Mouse (Mus musculus) brain, embryonic 18.5 days (tissue): ENCODE measurements at regions not wholly inside any gene's neighbourhood (a gene's known extent, or its start where the extent isn't known, plus 50 kb on each side); places are given as distances from the start of the nearest gene placed in this dataset.

Experiments
- DNase-seq: peaks from one replicate; pipeline ENCODE4 v3.0.0-alpha.2; 2012; ENCODE audit warnings: low read depth, low spot score

DNA sequence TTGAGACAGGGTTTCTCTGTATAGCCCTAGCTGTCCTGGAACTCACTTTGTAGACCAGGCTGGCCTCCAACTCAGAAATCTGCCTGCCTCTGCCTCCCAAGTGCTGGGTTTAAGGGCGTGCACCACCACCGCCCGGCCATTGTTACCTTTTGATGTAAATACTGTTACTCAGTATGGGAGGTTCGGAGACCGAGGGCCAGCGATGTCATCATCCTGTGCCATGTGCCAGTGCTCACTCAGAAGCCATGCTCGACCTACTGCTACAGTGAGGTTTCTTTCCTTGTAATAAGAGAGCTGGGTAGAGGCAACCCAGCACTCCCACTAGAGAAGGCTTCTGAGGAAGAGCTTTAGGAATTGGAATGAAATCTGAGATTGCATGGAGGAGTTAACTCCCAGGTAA, 191.6 kb upstream of the Tgfbr2 start:
- no peak for DNase-seq

DNA sequence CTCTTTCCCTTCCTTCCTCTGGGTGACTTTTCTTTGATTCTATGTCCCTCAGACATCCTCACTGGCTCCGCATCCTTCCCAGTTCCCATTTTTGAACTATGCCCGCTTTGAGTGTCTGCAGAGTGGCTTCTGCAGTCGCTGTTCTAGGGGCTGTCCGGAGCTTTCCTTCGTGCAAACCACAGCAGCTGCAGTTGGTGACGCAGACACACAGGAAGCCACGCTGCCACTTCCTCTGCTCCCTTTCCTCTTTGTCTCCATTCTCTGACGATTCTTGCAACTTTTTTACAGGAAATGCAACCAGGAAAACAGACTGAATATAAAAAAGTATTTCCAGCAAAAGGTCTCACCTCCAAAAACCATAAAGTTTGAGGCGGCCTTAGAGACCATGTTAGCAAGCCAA, 191.0 kb upstream of the Tgfbr2 start:
- DNase-seq, result no peak

DNA sequence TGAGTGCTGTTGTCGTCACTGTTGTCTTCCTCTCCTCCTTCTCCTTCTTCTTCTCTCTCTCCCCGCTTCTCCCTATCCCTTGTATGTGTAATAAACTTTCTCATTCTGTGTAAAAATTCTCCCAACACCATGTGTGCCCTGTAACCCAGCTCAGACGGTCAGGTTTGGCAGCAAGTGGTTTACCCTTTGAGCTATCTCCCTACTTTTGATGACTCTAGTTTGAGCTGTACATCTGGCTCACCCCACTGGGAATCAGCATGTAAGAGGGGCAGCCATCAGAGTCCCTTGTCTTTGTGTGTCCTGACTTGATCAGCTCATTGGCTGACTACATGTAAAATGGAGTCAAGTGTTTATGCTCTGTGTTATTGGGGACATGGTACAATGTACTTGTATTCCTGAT, 190.5 kb upstream of the Tgfbr2 start:
- DNase-seq, result no peak

- DNase-seq, result no peak
Observed at GRCm38 (mm10) chr9:116365016-116365685, 190.0 kb upstream of the Tgfbr2 start.

GRCm38 (mm10) chr9:116361092-116361491, 185.9 kb upstream of the Tgfbr2 start:
- no peak for DNase-seq

DNA sequence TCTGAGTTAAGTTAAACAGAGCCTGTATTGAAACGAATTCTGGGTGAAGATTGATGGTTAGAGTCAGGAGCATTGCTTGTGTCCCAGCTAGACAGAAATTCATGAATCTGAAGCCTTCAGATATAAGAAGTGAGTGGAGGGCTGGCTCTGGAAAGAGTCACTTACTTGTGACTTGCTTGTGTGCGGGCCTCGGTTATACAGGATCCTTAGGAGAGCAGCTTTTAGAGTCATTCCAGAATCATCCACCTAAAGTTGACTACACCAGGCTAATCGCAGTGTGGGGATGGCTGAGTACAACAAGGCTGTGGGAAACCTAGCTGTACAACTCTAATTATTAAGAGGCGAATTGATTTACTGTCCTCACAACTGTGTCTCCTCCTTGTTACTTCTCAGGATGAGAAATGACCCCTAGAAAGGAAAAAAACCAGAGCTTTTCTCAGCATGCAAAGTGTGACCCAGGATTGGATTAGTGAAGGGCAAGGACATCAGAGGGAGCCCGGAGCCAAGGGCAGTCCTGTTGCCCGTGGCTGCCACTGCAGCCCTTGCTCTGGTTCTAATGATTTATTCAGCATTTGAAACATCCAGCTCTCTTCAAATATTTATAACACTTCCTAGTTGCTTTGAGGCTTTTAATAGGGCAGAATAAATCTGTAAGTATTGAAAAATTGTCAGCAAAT, 179.0 kb upstream of the Tgfbr2 start:
- no peak for DNase-seq

DNA sequence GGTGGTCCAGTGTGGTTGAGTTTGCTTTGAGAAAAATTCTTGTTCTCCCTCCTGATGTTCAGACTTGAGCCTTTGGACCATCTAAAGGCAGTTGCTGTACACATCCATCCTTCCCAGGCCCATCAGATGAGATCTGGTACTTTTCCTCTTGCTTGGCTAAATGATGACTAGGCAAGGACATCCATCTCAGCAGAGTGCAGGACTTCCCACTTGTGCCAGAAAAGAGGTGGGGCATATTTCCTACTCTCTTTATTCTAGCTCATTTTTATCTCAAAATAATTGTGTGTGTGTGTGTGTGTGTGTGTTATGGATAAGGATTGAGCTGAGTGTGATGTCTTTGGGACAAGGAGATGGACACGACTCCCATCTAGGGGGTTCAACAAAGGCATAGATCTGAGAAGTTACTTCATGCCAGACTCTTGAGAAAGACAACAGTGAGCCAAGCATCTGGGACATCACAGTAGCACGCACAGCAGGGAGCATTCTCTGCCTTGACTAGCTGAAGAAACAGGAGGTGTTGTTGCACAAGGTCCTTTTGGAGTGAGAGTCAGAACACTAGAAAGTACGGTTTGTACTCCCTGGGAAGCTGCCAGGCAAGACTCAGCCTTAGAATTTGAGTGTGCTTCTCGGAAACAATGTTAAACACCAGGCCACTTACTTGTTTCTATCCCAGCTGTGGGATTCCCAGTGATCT, 177.8 kb upstream of the Tgfbr2 start:
- DNase-seq, result no peak

GRCm38 (mm10) chr9:116350804-116351547, 175.8 kb upstream of the Tgfbr2 start:
- DNase-seq, result no peak

DNA sequence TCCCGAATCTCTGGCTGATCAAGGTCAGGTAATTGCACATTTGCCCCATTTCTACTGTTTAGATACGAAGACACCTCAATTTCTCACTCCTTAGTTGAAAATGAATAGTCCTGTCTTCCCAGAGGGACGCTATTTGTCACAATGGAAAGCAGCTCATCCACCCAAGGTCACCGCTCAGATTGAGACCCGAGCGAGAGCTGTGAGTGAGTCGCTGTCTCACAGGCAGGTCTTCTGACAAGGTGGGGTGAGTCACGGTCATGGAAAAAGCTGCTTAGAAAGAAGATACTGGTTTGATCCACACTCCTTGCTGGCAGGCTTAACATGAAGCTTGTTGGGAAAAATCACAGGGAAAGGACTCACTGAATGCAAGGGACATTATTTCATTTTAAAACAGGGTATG, 171.9 kb upstream of the Tgfbr2 start:
- no peak for DNase-seq

GRCm38 (mm10) chr9:116346495-116346894, 171.3 kb upstream of the Tgfbr2 start:
- no peak for DNase-seq

GRCm38 (mm10) chr9:116343086-116343481, 167.9 kb upstream of the Tgfbr2 start:
- no peak for DNase-seq

- DNase-seq, result no peak
Observed at GRCm38 (mm10) chr9:116342446-116343085, 167.4 kb upstream of the Tgfbr2 start.

DNA sequence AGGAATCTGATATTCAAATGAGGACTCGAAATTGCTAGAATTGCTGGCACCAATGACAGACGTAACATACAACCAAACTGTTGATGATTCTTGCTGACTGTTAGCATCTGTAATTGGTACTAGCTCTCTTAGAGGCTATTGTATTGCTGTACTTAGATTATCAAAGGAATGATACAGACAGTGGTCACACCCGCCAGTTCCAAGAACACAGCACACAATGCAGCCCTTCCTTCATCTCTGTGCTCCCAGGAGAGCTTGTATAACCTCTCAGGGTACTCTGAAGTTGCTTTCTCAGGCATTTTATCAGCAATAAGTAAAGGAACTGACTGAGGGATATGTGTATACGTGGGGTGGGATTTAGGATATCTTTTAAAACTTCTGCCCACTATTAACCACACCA, 166.8 kb upstream of the Tgfbr2 start:
- DNase-seq, result no peak

GRCm38 (mm10) chr9:116340952-116341351, 165.8 kb upstream of the Tgfbr2 start:
- no peak for DNase-seq

DNA sequence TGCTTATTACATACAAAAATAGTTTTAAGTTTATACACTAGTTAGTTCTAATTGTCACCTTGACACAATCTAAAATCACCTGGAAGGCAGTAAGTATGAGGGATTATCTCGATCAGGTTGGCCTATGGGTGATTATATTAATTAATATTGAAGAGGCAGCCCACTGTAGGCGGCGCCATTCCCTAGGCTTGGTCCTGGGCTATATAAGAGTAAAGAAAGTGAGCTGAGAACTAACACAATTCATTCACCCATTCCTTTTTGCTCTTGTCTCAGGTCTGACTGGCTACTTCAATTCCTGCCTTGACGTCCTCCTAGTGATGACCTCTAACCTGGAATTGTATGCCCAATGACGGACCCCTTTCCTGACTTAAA, 163.6 kb upstream of the Tgfbr2 start:
- DNase-seq, result no peak

DNA sequence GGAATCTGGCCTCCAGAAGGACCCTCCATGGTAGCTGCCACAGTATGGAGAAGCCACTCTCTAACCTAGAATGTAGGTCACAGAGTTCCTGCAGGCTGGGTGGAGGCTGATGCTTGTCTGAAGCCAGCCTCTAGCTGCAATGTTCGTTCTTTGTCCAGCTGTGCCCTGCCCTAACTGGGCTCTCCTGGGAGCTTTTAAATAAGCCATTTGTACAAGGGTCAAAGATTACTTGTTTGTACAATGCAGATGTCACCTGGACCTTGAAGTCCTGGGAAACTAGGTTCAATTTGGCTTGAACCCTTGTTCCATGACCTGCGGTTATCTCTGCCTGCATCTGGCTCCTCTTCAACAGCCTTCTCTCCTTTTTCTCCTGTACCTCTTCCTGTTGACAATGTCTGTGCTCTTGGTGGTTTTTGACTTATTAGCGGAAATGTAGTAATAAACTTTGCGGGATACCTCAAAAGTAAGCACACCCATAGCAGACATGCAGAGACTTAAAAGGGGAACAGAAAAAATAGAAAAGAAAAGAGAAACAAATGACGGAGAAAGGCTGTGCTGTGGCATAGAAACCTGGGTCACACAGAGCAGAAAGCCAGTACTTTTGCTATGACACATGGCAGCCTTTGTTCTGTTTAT, 163.1 kb upstream of the Tgfbr2 start:
- no peak for DNase-seq

- DNase-seq, result no peak
Observed at GRCm38 (mm10) chr9:116337446-116338010, 162.4 kb upstream of the Tgfbr2 start.

GRCm38 (mm10) chr9:116335561-116336478, 160.7 kb upstream of the Tgfbr2 start:
- no peak for DNase-seq

DNA sequence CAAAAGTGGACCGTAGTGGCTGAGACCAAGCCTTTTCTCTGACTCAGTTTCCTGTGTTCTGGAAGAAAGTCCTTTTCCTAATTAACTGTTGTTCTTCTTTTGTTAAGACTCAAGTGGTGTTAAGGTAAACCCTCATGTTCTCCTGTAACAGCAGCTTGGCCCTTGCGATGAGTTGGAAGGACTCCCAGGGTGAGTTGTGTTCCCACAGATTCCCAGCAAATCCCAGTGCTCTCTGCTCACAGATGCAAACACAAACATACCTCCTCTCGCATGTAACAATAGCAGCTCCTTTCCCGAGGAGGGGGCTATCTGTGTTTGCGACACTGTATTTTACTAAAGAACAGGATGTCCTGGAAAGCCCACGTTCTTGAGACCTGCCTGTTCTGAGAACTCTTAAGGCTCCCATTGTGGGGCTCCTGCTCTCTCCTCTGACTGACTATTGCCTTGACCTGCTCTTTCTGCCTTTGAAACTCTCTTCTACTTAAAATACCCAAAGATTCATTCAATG, 158.8 kb upstream of the Tgfbr2 start:
- DNase-seq, result no peak
